Mouse (Mus musculus) brown adipose tissue, adult 24 weeks (tissue): ENCODE results near the gene Ptgr1. TPM values are rescaled to one million over a fixed set of nuclear protein-coding genes. Genes with fewer than 3 reads are reported as not detected.

ENCODE experiments used
- H3K27ac ChIP-seq: fragments of 200-500 bp; replicated peaks from 2 replicates; pipeline ENCODE4 v1.5.1; 2012; ENCODE audit warnings: low read depth, mild to moderate bottlenecking, low read length
- H3K4me1 ChIP-seq: fragments of 200-500 bp; 2 replicates; pipeline ENCODE4 v1.6.1; 2012; ENCODE audit warnings: low read length, mixed read lengths; ENCODE audit not compliant: control insufficient read depth, insufficient read depth, insufficient read length
- H3K4me3 ChIP-seq: fragments of 200-500 bp; 2 replicates; pipeline ENCODE4 v1.5.1; 2012; ENCODE audit warnings: low read depth, mild to moderate bottlenecking, low read length, moderate library complexity; ENCODE audit not compliant: insufficient read depth
- polyA plus RNA-seq: library from polyadenylated mRNA; stranded (reverse); fragments of >200 nt; gene quantifications from 2 replicates; pipeline ENCODE4 v1.2.4, GENCODE M21; 2012; ENCODE audit not compliant: missing spikeins, insufficient read depth, insufficient read length

Ptgr1 gene
- polyA plus RNA-seq, 1 experiment = 3.4 TPM

DNA sequence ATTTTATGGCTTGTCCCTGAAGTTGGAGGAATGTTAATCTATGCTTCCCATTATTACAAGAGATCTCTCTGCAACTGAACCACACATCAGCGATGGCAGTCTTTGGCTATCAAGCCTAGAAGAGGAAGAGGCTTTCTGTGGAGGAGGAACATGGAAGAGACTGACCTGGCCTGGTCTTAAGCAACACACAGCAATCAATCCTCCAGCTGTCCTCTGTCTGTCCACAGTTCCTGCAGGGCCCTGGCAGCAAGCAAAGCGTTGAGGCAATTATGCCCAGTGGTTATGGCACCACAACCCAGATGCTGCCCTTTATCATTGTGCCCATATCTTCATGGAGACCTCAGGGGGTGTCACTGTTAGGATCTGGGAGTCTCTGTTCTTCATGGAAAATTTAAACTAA lies 63.0 kb downstream of the Ptgr1 start:
- Histone ChIP-seq H3K4me1 (no peaks in the 10 kb centered on the region), H3K27ac (no peak overlapping the region), H3K4me3 (no peak overlapping the region)

Other genes starting within 250 kb of the Ptgr1 start
- gene Olfr267, start 199.4 kb downstream of the Ptgr1 start, polyA plus RNA-seq = not detected in 2 replicates
- gene Ecpas, start 74.4 kb downstream of the Ptgr1 start, polyA plus RNA-seq = 34.3 and 36.3 TPM in 2 replicates
- gene Zkscan16, start 43.5 kb downstream of the Ptgr1 start, polyA plus RNA-seq = not detected in 2 replicates
- gene Dnajc25, start 7.9 kb upstream of the Ptgr1 start, polyA plus RNA-seq = 16.4 and 17.4 TPM in 2 replicates
- not detected in 2 replicates for gene Gm20503, start 16.1 kb upstream of the Ptgr1 start, polyA plus RNA-seq
- 34.8 and 39.2 TPM in 2 replicates for gene Gng10, start 48.0 kb upstream of the Ptgr1 start, polyA plus RNA-seq
- gene AI481877, start 151.9 kb upstream of the Ptgr1 start, polyA plus RNA-seq = not detected in 2 replicates
- gene Ugcg, start 202.1 kb upstream of the Ptgr1 start, polyA plus RNA-seq = 5.9 and 7.0 TPM in 2 replicates